Mouse (Mus musculus) limb, embryonic 11.5 days (tissue): ENCODE data around the gene Phf10. TPM values are rescaled to one million over a fixed set of nuclear protein-coding genes. Genes with fewer than 3 reads are reported as not detected.

Source experiments
- polyA plus RNA-seq: library from polyadenylated mRNA; unstranded; fragments of >200 nt; fragmentation: Nextera tagmentation; extraction: Ambion mirVana; gene quantifications from 2 replicates; pipeline ENCODE4 v1.2.1, GENCODE M21; 2014

Gene Phf10
- polyA plus RNA-seq, 1 experiment from 2014 or later = 44.8 TPM

Other genes starting within 250 kb of the Phf10 start
- 3.9 and 4.4 TPM in 2 replicates for gene Wdr27, start 18.1 kb downstream of the Phf10 start, polyA plus RNA-seq
- gene 1600012H06Rik, start 18.1 kb downstream of the Phf10 start, polyA plus RNA-seq = 24.1 and 28.8 TPM in 2 replicates
- gene 9030025P20Rik, start 17.2 kb upstream of the Phf10 start, polyA plus RNA-seq = 8.6 and 9.1 TPM in 2 replicates
- gene Gm3417, start 17.5 kb upstream of the Phf10 start, polyA plus RNA-seq = 0.23 TPM in 1 of 2 replicates, not detected in the other
- 5.5 and 6.2 TPM in 2 replicates for gene Gm3435, start 48.9 kb upstream of the Phf10 start, polyA plus RNA-seq
- gene Ermard, start 79.9 kb upstream of the Phf10 start, polyA plus RNA-seq = 68.3 and 74.3 TPM in 2 replicates
- 0.47 TPM in 1 of 2 replicates, not detected in the other for gene Tcte3, start 80.2 kb upstream of the Phf10 start, polyA plus RNA-seq
- gene Gm3448, start 80.3 kb upstream of the Phf10 start, polyA plus RNA-seq = 2.5 and 3.2 TPM in 2 replicates